Mouse (Mus musculus) layer of hippocampus, postnatal 36 days (tissue): ENCODE data around the gene Ptges2. TPM values are rescaled to one million over a fixed set of nuclear protein-coding genes. Genes with fewer than 3 reads are reported as not detected.

Experiments
- DNase-seq, 2 experiments: peaks; one replicate each; pipeline ENCODE4 v3.0.0; 2022
- total RNA-seq, 2 experiments: library from RNA; stranded (reverse); gene quantifications; 2 replicates each; pipeline ENCODE4 v1.2.3; 2021

Ptges2 gene
- total RNA-seq, 2 experiments from 2014 or later, result 37.1 to 37.7 TPM

- DNase-seq, result no peak
Observed at GRCm38 (mm10) chr2:32375317-32375940, 20.3 kb upstream of the Ptges2 start.

- no peak for DNase-seq
Observed at GRCm38 (mm10) chr2:32376963-32377362, 18.7 kb upstream of the Ptges2 start.

GRCm38 (mm10) chr2:32380001-32380500, 15.6 kb upstream of the Ptges2 start:
- no peak for DNase-seq

DNA sequence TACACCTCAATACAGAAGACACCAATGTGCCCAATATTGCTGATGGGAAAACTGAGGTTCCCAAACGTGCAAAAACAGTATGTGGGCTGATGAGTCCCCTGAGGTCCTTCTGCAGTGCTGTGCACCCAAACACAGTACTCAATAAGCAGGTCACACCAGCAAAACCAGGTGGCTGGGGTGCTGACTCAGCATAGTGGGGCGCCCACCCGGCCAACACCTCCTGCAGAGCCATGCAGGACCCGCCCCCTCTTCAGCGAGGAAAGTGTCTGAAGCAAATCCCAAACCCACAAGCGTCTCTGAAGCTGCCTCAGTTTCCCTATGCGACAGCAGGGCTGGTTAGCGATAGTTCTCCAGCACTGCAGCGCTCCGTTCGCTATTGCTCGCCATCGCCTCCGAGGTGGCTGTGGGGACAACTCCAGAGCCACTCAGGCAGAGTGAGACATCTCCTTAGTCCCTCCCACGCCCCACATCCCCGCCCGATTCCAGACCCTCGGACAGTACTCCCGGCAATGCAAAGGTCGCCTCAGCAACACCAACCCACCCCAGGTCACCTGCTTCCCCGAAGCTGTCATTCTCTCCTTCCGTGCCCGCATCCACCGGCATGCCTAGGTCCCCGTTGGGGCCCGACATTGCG, 14.4 kb upstream of the Ptges2 start:
- DNase-seq, result peak in 1 of 2 experiments; percentile 54

DNA sequence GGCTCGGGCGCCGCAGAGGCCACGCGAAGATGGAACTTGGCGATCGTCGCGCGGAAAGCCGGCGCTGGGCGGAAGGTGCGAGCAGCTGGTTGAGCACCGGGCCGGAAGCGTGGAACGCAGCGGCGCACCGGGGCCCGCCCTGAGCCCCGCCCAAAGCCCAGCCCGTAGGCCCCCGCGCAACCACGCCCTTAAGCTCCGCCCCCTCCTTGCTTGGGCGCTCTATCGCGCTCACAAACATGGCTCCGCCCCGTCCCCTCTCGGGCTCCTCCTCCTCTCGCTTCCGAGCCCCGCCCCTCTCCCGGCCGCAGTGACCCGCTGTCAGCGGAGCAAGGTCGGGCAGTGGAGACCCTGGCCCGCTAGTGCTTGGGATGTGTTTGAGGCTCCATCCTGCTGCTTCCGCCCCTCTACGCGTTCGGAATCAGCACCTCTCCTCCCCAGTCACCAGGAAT, 13.9 kb upstream of the Ptges2 start, which contains the start of gene 1110008P14Rik:
Gene 1110008P14Rik, minus strand, starts transcription at position 164 of the 449 bp plus-strand sequence.
- DNase-seq, result peak; percentile 92 to 93

GRCm38 (mm10) chr2:32382689-32383088, 13.0 kb upstream of the Ptges2 start:
- no peak for DNase-seq

DNA sequence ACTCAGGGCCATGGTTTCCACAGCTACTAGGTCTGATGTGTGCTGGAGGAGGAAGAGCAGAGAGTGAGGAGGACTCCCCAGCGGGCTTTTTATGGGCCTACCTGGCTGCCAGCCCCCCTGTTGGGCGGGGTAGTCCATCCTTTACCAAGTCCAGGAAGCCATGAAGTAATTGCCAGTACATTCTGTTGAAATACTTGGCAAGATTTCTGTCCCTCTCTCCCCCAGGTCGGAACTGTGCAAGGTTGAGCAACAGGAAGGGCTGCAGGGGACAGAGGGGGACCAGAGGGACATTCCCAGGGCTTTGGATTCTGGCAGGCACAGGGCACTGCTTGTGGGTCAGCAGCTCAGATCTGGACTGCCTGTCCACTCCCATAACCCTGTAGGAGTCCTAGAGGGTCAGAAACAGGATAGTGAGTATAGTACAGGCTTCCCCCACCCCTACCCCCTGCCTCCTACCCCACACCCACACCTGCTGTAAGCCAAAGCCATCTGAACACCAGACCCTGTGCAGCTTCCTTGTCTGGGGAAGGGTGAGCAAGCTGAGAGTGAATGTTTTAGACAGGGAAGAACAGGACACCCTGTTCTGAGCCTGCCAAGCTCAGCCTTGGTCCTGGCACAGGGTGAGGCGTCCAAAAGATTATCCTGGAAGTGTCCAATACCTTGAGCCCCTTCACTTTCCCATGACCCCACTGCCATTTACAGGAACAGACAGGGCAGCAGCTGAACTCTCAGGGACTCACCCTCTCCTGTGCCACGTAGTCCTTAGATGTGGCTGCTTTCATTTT, 7.8 kb upstream of the Ptges2 start, which contains the start of gene Lcn2:
Gene Lcn2, minus strand, starts transcription at position 547 of the 785 bp plus-strand sequence.
- DNase-seq, result no peak

DNA sequence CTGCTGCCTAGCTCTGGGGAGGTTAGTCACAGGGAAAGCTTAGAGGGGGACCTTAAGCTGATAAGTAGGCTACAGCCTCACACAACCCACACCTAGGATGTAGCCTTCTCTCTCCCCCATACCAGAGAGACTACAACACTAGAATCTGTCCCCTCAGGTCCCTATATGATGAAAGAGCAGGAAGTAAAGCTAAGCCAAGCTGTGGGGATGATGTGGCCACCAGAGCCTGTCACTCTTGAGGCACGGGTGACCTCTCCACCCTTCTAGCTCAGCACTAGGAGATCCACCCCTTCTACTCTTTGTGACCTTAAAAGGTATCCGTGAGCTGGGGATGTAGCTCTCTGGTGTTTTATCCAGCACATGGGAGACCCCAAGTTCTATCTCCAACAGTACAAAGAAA, 6.5 kb upstream of the Ptges2 start:
- DNase-seq, result no peak

GRCm38 (mm10) chr2:32390871-32391270, 4.8 kb upstream of the Ptges2 start:
- DNase-seq, result no peak

DNA sequence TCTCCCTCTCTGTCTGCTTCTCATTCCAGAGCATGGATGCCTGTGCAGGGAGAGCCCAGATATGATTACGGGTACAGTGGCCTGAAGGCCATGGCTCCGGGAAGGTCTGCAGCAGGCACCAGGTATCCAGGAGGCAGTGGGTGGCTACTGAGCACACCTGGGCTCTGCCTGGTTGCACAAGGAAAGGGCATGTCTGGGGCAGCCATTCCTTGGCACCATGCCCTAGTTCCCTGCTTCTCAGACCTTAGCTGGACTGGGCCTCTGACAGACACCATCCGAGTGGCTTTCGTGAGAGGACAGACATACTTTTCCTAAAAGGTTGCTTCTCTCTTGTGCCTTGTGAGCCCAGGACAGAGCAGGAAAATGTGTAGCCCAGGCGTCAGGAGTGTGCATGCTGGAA, 3.6 kb upstream of the Ptges2 start:
- DNase-seq, result no peak

DNA sequence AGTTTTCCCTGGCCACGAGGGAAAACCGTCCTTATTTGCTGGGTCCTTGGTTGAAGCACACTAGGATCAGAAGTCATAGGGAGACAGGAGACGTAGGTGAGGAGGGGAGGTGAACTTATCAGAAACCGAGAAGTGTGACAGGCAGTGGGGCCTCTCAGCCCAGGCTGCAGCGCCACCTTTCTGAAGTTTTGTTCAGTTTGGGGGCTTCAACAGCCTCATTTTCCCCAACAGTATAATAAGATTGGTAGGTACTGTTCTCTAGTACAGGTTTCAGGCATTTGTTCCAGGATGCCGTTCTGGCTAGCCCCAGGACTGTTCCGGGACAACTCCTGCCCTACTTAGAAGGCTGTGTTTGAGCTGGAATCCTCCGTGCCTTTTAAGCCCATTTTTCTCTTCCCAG, 723 bp upstream of the Ptges2 start:
- DNase-seq, result no peak

- DNase-seq, result peak; percentile 91 to 92
Observed at GRCm38 (mm10) chr2:32395946-32396621, 388 bp downstream of the Ptges2 start.

DNA sequence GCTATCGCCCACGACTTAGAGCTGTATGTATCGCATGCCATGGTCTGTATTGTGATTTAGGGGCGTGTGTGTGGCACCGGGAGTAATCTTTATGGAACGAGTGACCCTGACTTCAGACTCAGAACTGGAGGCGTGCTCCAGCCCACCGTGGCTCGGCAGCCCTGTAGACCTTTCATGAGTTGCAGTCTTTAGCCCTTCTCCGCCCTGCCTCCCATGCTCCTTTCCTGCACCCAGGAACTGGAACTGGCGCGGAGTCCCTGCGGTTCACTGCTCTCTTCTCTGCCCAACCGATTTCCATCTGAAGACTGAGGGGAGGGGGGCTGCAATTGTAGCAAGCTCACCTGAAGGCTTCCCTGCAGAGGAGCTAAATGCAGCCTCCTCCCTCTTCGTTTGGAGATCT, 999 bp downstream of the Ptges2 start:
- no peak for DNase-seq

GRCm38 (mm10) chr2:32404663-32405062, 9.0 kb downstream of the Ptges2 start:
- peak; percentile 87 to 90 for DNase-seq

DNA sequence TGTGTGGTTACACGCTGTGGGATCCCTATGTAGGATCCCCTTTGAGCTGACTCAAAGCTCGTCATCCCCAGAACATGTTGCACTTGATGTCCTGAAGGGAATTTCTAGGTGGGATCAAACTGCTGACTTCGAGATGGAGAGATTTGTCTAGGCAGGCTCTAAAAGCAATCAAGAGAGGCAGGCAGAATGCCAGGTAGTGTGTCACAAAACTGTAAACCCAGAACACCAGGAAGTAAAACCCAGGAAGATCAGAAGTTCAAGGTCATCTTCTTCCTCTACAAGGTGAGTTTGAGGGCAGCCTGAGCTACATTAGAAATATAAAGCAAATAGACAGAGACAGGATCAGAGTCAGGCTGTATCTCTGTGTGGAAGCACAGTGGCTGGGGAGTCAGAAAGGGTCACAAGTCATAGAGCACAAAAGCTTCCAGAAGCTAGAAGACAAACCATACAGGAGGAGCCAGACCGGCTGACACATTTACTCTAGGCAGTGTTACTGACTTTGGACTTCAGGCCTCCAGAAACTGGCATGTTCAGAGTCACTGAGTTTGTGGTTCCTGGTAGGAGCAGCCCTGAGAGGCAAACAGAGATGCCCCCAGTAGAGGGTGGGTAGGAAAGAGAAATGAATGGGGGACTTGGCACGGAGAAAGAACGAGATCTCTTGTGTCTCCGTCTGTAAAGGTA, 11.6 kb downstream of the Ptges2 start:
- no peak for DNase-seq

DNA sequence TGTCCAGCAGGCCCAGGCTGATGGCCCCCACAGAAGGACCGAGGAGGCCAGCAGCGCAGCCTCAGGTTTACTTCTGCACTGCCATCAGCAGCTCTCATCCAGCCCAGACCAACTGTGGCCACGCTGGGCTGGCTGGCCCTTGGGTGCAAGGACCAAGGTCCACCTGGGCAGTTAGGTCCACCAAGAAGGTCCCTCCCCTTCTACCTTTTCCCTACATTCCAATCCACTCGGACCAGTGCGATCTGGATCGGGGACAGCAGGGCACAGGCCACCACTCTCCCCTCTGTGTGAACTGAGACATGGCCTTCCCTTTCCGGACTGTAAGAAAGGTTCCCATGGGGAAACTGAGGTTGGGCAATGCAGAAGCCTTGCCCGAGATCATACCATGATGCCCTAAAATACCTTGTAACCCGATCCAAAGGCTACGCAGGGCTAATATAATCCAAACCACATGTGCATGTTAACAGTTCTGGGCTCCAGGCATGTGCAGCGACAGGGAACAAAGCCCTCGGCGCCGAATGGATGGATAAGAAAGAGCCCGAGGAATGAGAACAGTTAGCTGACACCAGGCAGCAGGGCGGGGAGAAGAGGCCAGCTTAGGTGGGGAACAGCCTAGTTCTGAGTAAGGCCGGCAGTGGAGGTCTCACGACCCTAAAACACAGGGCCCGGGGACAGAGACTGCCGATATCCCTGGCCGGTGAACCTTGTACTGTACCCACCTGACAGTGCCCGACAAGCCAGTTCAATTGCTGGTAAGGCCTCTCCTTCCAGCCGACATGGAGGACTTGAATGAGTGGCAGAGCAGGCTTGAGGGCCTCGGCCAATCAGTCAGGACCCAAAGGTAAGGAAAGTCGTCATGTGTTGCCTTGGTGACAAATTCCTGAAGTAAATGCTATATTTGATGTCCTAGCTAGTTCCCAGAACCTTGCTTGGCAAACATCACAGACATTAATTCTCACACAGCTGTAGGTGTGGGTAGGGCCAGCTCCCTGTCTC, 13.0 kb downstream of the Ptges2 start:
- DNase-seq, result no peak

GRCm38 (mm10) chr2:32411407-32411806, 15.7 kb downstream of the Ptges2 start:
- DNase-seq, result no peak

GRCm38 (mm10) chr2:32412742-32413531, 17.2 kb downstream of the Ptges2 start:
- no peak for DNase-seq

DNA sequence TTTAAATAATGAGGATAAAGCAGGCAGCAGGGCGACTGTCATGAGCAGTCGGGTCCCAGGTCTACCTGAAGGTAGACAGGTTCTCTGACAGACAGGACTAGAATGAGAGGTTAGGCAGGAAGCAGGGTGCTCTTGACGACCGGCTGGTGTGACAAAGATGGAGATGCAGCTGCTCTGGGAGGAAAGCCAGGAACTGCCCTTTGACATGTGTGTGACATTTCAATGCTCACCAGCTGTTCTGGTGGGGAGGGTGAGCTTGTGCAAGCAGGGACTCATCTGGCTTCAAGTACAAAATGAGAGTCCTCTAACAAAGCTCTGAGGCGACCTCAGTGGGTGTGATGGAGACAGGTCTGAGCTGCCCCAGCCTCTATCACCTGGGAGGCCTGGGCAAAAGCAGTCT, 18.2 kb downstream of the Ptges2 start:
- DNase-seq, result no peak

GRCm38 (mm10) chr2:32415801-32416200, 20.1 kb downstream of the Ptges2 start:
- DNase-seq, result no peak
